Mouse (Mus musculus) liver, embryonic 11.5 days (tissue): ENCODE measurements around the gene Slc2a8. TPM values are rescaled to one million over a fixed set of nuclear protein-coding genes. Genes with fewer than 3 reads are reported as not detected.
A peak's percentile ranks its signal among the peaks of the same experiment; 100 is the strongest.

Experiments
- ATAC-seq: fragments of 200-750 bp; cut with Nextera tagmentation; replicated peaks from 2 replicates; pipeline ENCODE4 v1.8.0; 2017; ENCODE audit warnings: moderate number of reproducible peaks, mild to moderate bottlenecking, moderate TSS enrichment, moderate library complexity; ENCODE audit not compliant: low FRiP score
- DNase-seq: peaks from one replicate; pipeline ENCODE4 v3.0.0-alpha.2; 2017; ENCODE audit warnings: low spot score
- H3K27ac ChIP-seq: fragments of 300-500 bp; sonication (generic); 2 replicates; pipeline ENCODE4 v1.5.1; 2014; ENCODE audit warnings: mild to moderate bottlenecking, low read depth, low read length, control low read depth
- H3K27me3 ChIP-seq: fragments of 300-500 bp; sonication (generic); replicated peaks from 2 replicates; pipeline ENCODE4 v1.6.1; 2014; ENCODE audit warnings: low read length, mixed read lengths; ENCODE audit not compliant: control insufficient read depth, insufficient read depth
- H3K36me3 ChIP-seq: fragments of 300-500 bp; sonication (generic); 2 replicates; pipeline ENCODE4 v1.6.1; 2014; ENCODE audit warnings: mild to moderate bottlenecking, low read length, moderate library complexity, mixed read lengths; ENCODE audit not compliant: control insufficient read depth, insufficient read depth
- H3K4me1 ChIP-seq: fragments of 300-500 bp; sonication (generic); replicated peaks from 2 replicates; pipeline ENCODE4 v1.6.1; 2014; ENCODE audit warnings: low read length, mixed read lengths; ENCODE audit not compliant: control insufficient read depth, insufficient read depth
- H3K4me2 ChIP-seq: fragments of 300-500 bp; sonication (generic); 2 replicates; pipeline ENCODE4 v1.6.1; 2014; ENCODE audit warnings: mild to moderate bottlenecking, control low read depth, moderate library complexity
- H3K4me3 ChIP-seq: fragments of 300-500 bp; sonication (generic); 2 replicates; pipeline ENCODE4 v1.5.1; 2014; ENCODE audit warnings: low read depth, low read length, control low read depth
- H3K9ac ChIP-seq: fragments of 300-500 bp; sonication (generic); 2 replicates; pipeline ENCODE4 v1.6.1; 2014; ENCODE audit warnings: low read depth, low read length, control low read depth
- H3K9me3 ChIP-seq: fragments of 300-500 bp; sonication (generic); 2 replicates; pipeline ENCODE4 v1.6.1; 2016; ENCODE audit warnings: low read length, inconsistent platforms, mixed read lengths; ENCODE audit not compliant: control insufficient read depth
- WGBS: fragments of 180-500 bp; shearing (Covaris S2); extraction: QIAGEN DNeasy Blood & Tissue Kit; methylation state at CpG from one replicate; pipeline ENCODE4 v1.1.7; 2014; 5-methylcytosine and 5-hydroxymethylcytosine counted together
- polyA plus RNA-seq: library from polyadenylated mRNA; unstranded; fragments of >200 nt; fragmentation: Nextera tagmentation; extraction: Ambion mirVana; gene quantifications from 2 replicates; pipeline ENCODE4 v1.2.1, GENCODE M21; 2014

Slc2a8 gene
- polyA plus RNA-seq, 1 experiment from 2014 or later = 15.0 TPM

GRCm38 (mm10) chr2:32962062-32962874 lies 19.6 kb downstream of the Slc2a8 start:
- ATAC-seq = no peak
- no peaks in the 10 kb centered on the region for H3K9me3 ChIP-seq
- H3K27ac ChIP-seq = peak overlapping the region; percentile 99
- peak overlapping the region; percentile 92 for H3K4me2 ChIP-seq
- peak overlapping the region; percentile 97 for H3K4me3 ChIP-seq
- peak; percentile 63 for DNase-seq
- H3K4me1 ChIP-seq = peaks cover 26% of the 10 kb centered on the region
- peak overlapping the region; percentile 100 for H3K9ac ChIP-seq
- H3K36me3 ChIP-seq = peaks cover 22% of the 10 kb centered on the region
- under 1% methylated on average over 33 of the region's 33 CpGs for WGBS
- H3K27me3 ChIP-seq = no peaks in the 10 kb centered on the region

GRCm38 (mm10) chr2:32961192-32961995 lies 20.5 kb downstream of the Slc2a8 start, which contains the start of the genes Rpl12 and Lrsam1:
Rpl12 (plus strand) TSS chr2:32961559.
Lrsam1 (minus strand) TSS chr2:32961614.
- Histone ChIP-seq H3K4me3 (peak within 1 kb of the TSS; percentile 97), H3K4me1 (peaks cover 25% of the 10 kb centered on the region), H3K9me3 (no peaks in the 10 kb centered on the region), H3K36me3 (peaks cover 22% of the 10 kb centered on the region), H3K27ac (peak within 1 kb of the TSS; percentile 99), H3K9ac (peak within 1 kb of the TSS; percentile 100), H3K27me3 (no peaks in the 10 kb centered on the region), H3K4me2 (peak within 1 kb of the TSS; percentile 92)
- 3% methylated on average over 55 of the region's 55 CpGs for WGBS
- DNase-seq (peak; percentile 91), ATAC-seq (peak; percentile 85)

DNA sequence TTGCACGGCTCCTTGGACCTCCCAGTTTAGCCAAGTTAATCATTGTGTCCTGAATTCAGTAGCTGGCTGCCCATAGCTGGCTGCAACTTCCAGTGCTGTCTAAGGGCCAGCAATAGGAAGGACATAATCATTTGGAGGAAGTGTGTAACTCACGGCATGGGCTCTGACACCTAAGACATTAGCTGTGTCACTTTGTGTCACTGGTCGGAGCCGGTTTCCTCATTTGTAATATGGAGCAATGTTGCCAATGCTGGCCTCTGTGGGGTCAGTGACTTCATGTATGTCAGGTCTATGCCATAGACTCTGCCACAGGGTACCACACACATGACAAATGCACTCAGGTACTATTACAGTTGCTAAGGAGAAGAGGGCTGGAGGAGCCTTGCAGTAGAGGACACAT lies 21.6 kb downstream of the Slc2a8 start:
- Histone ChIP-seq H3K4me2 (peak overlapping the region; percentile 92), H3K27me3 (no peaks in the 10 kb centered on the region), H3K4me1 (peaks cover 22% of the 10 kb centered on the region), H3K27ac (no peak overlapping the region), H3K36me3 (peaks cover 26% of the 10 kb centered on the region), H3K9me3 (no peaks in the 10 kb centered on the region), H3K9ac (peak overlapping the region; percentile 100), H3K4me3 (peak overlapping the region; percentile 97)
- DNase-seq (no peak), ATAC-seq (no peak)
- WGBS = 78% methylated on average over 4 of the region's 4 CpGs

DNA sequence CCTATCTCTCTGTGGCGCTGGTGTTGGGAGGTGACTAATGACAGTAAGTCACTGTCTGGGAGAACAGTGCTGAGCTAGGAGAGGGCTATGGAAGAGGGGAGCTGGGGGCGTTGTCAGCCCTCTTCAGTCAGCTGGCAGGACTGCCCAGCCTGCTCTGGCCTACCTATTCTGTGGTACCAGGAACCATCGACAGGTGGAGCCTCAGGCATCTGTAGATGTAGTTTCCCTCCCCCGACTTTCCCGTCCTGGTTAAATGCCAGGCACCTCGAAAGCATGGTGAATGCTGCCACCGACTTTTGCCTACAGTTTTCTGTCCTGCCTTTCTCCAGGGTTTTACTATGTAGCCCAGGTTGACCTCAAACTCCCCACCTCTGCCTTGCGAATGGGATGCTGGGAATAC lies 24.5 kb downstream of the Slc2a8 start:
- no peak overlapping the region for H3K4me3 ChIP-seq
- ATAC-seq = no peak
- H3K9ac ChIP-seq = no peak overlapping the region
- WGBS = 58% methylated on average over 8 of the region's 8 CpGs
- peaks cover 6% of the 10 kb centered on the region for H3K4me1 ChIP-seq
- no peak overlapping the region for H3K27ac ChIP-seq
- no peak overlapping the region for H3K4me2 ChIP-seq
- no peaks in the 10 kb centered on the region for H3K27me3 ChIP-seq
- peaks cover 8% of the 10 kb centered on the region for H3K36me3 ChIP-seq
- no peaks in the 10 kb centered on the region for H3K9me3 ChIP-seq
- no peak for DNase-seq

DNA sequence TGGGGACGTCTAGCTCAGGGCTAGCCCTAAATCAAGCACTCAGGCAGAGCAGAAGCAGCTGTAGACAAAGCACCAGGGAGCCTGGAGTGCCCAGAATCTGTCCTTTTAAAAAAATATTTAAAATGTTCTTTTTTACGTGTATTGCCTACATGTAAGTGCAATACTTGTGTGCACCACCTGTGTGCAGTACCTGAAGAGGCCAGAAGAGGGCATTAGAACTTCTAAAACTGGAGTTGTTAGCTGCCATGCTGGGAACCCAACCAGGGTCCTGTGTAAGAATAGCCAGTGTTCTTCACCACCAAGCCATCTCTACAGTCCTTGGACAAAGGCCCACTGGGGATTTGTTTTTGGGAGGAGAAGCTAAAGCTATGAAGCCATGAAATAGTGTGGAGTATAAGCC lies 27.3 kb downstream of the Slc2a8 start:
- H3K27ac ChIP-seq = no peak overlapping the region
- H3K27me3 ChIP-seq = no peaks in the 10 kb centered on the region
- H3K36me3 ChIP-seq = peaks cover 8% of the 10 kb centered on the region
- DNase-seq = no peak
- H3K4me2 ChIP-seq = no peak overlapping the region
- ATAC-seq = no peak
- H3K9me3 ChIP-seq = no peaks in the 10 kb centered on the region
- no peak overlapping the region for H3K4me3 ChIP-seq
- 79% methylated on average over 2 of the region's 2 CpGs for WGBS
- H3K4me1 ChIP-seq = no peaks in the 10 kb centered on the region; the same call in 1 of the 2 replicates
- no peak overlapping the region for H3K9ac ChIP-seq

DNA sequence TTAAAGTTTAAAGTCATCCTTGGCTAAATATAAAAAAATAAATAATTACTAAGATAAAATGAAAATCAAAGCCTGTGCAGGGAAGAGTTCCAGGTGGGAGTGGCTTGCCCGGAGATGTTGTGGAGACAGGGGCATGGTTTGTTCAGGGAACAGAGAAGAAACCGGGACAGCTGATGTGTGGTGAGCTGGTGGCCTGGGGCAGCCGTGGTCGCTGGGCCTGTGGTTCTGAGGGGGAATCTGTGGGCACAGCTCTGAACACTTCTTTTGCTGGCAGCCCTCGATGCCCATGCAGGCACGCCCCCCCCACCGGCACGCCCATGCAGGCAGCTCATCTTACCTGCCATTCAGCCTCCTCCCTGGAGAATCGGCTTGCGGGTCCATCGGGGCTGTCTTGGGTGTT lies 34.4 kb downstream of the Slc2a8 start:
- Histone ChIP-seq H3K9me3 (no peaks in the 10 kb centered on the region), H3K4me3 (no peak overlapping the region), H3K4me2 (no peak overlapping the region), H3K9ac (no peak overlapping the region), H3K27ac (no peak overlapping the region), H3K4me1 (no peaks in the 10 kb centered on the region; the same call in 1 of the 2 replicates), H3K27me3 (no peaks in the 10 kb centered on the region), H3K36me3 (peaks cover 8% of the 10 kb centered on the region)
- DNase-seq (no peak), ATAC-seq (no peak)
- WGBS = 88% methylated on average over 11 of the region's 11 CpGs

GRCm38 (mm10) chr2:32940483-32940882 lies 41.4 kb downstream of the Slc2a8 start:
- DNase-seq (no peak), ATAC-seq (no peak)
- Histone ChIP-seq H3K27ac (no peak overlapping the region), H3K36me3 (peaks cover 15% of the 10 kb centered on the region), H3K27me3 (no peaks in the 10 kb centered on the region), H3K9ac (no peak overlapping the region), H3K4me3 (no peak overlapping the region), H3K4me2 (no peak overlapping the region), H3K4me1 (no peaks in the 10 kb centered on the region), H3K9me3 (no peaks in the 10 kb centered on the region)
- WGBS = 91% methylated on average over 4 of the region's 4 CpGs

- DNase-seq = no peak
- ATAC-seq = peak; percentile 68
- Histone ChIP-seq H3K9me3 (no peaks in the 10 kb centered on the region), H3K4me2 (no peak overlapping the region), H3K27me3 (no peaks in the 10 kb centered on the region), H3K4me1 (no peaks in the 10 kb centered on the region), H3K36me3 (peaks cover 9% of the 10 kb centered on the region; the same call in 1 of the 2 replicates), H3K4me3 (no peak overlapping the region), H3K9ac (no peak overlapping the region), H3K27ac (no peak overlapping the region)
- 57% methylated on average over 5 of the region's 5 CpGs for WGBS
These were observed 42.5 kb downstream of the Slc2a8 start for GRCm38 (mm10) chr2:32939418-32939817.
